Mouse (Mus musculus): Measurements from ENCODE around the gene Ifi203. TPM values are rescaled to one million over a fixed set of nuclear protein-coding genes. Genes with fewer than 3 reads are reported as not detected.
"Not testable (repeated sequence)": the region's sequence is repeated elsewhere in the genome, so short reads cannot be mapped to it uniquely, and the experiment has no call there.

The Ifi203 gene
- polyA plus RNA-seq, 1 experiment from 2014 or later, result 0.49 TPM

GRCm38 (mm10) chr1:173955071-173955796 is 12.8 kb upstream of the Ifi203 start:
- H3K36me3 ChIP-seq (ENCODE audit: control insufficient read depth, insufficient read depth, low read length), result no peaks in the 10 kb centered on the region
- H3K4me2 ChIP-seq (ENCODE audit: low read depth), result no peak overlapping the region
- H3K9me3 ChIP-seq (ENCODE audit: control insufficient read depth, low read length), result no peaks in the 10 kb centered on the region
- H3K27me3 ChIP-seq (ENCODE audit: control insufficient read depth, insufficient read depth, low read length), result no peaks in the 10 kb centered on the region
- ATAC-seq (ENCODE audit: insufficient read depth, low FRiP score, low TSS enrichment), result no peak
- H3K4me1 ChIP-seq (ENCODE audit: control insufficient read depth, insufficient read depth, low read length), result no peaks in the 10 kb centered on the region
- no peak overlapping the region for H3K4me3 ChIP-seq (ENCODE audit: low read depth, low read length)
- WGBS, result 91% methylated on average over 2 of the region's 2 CpGs
- DNase-seq (ENCODE audit: low spot score), result no peak
- no peak overlapping the region for H3K9ac ChIP-seq (ENCODE audit: low read length)
- no peak overlapping the region for H3K27ac ChIP-seq (ENCODE audit: low read depth, low read length)

- no peak overlapping the region for H3K4me2 ChIP-seq (ENCODE audit: low read depth)
- no peaks in the 10 kb centered on the region for H3K27me3 ChIP-seq (ENCODE audit: control insufficient read depth, insufficient read depth, low read length)
- H3K9me3 ChIP-seq (ENCODE audit: control insufficient read depth, low read length), result no peaks in the 10 kb centered on the region
- DNase-seq (ENCODE audit: low spot score), result no peak
- ATAC-seq (ENCODE audit: insufficient read depth, low FRiP score, low TSS enrichment), result no peak
- 84% methylated on average over 1 of the region's 1 CpGs for WGBS
- H3K4me1 ChIP-seq (ENCODE audit: control insufficient read depth, insufficient read depth, low read length), result no peaks in the 10 kb centered on the region
- H3K27ac ChIP-seq (ENCODE audit: low read depth, low read length), result no peak overlapping the region
- H3K4me3 ChIP-seq (ENCODE audit: low read depth, low read length), result no peak overlapping the region
- no peaks in the 10 kb centered on the region for H3K36me3 ChIP-seq (ENCODE audit: control insufficient read depth, insufficient read depth, low read length)
- no peak overlapping the region for H3K9ac ChIP-seq (ENCODE audit: low read length)
Observed at GRCm38 (mm10) chr1:173953563-173953962, 11.1 kb upstream of the Ifi203 start.

- not testable (repeated sequence) for H3K9ac ChIP-seq (ENCODE audit: low read length); H3K27me3 ChIP-seq (ENCODE audit: control insufficient read depth, insufficient read depth, low read length); H3K27ac ChIP-seq (ENCODE audit: low read depth, low read length); H3K4me1 ChIP-seq (ENCODE audit: control insufficient read depth, insufficient read depth, low read length); ATAC-seq (ENCODE audit: insufficient read depth, low FRiP score, low TSS enrichment); DNase-seq (ENCODE audit: low spot score); H3K4me3 ChIP-seq (ENCODE audit: low read depth, low read length); H3K9me3 ChIP-seq (ENCODE audit: control insufficient read depth, low read length); H3K4me2 ChIP-seq (ENCODE audit: low read depth); H3K36me3 ChIP-seq (ENCODE audit: control insufficient read depth, insufficient read depth, low read length)
- WGBS, result 72% methylated on average over 2 of the region's 2 CpGs
Observed at GRCm38 (mm10) chr1:173949044-173949443, 6.6 kb upstream of the Ifi203 start.

- ATAC-seq (ENCODE audit: insufficient read depth, low FRiP score, low TSS enrichment); H3K27me3 ChIP-seq (ENCODE audit: control insufficient read depth, insufficient read depth, low read length); H3K9ac ChIP-seq (ENCODE audit: low read length); H3K4me2 ChIP-seq (ENCODE audit: low read depth); H3K4me3 ChIP-seq (ENCODE audit: low read depth, low read length); H3K36me3 ChIP-seq (ENCODE audit: control insufficient read depth, insufficient read depth, low read length); H3K27ac ChIP-seq (ENCODE audit: low read depth, low read length); DNase-seq (ENCODE audit: low spot score); H3K4me1 ChIP-seq (ENCODE audit: control insufficient read depth, insufficient read depth, low read length); H3K9me3 ChIP-seq (ENCODE audit: control insufficient read depth, low read length): not testable (repeated sequence)
Observed at GRCm38 (mm10) chr1:173942780-173943066, 251 bp upstream of the Ifi203 start.

GRCm38 (mm10) chr1:173941522-173941921 is 950 bp downstream of the Ifi203 start:
- H3K9me3 ChIP-seq (ENCODE audit: control insufficient read depth, low read length); ATAC-seq (ENCODE audit: insufficient read depth, low FRiP score, low TSS enrichment); DNase-seq (ENCODE audit: low spot score); H3K27ac ChIP-seq (ENCODE audit: low read depth, low read length); H3K36me3 ChIP-seq (ENCODE audit: control insufficient read depth, insufficient read depth, low read length); H3K9ac ChIP-seq (ENCODE audit: low read length); H3K4me2 ChIP-seq (ENCODE audit: low read depth); H3K4me3 ChIP-seq (ENCODE audit: low read depth, low read length); H3K27me3 ChIP-seq (ENCODE audit: control insufficient read depth, insufficient read depth, low read length); H3K4me1 ChIP-seq (ENCODE audit: control insufficient read depth, insufficient read depth, low read length): not testable (repeated sequence)
- WGBS, result 88% methylated on average over 2 of the region's 2 CpGs

- not testable (repeated sequence) for DNase-seq (ENCODE audit: low spot score); H3K4me1 ChIP-seq (ENCODE audit: control insufficient read depth, insufficient read depth, low read length); H3K9me3 ChIP-seq (ENCODE audit: control insufficient read depth, low read length); H3K9ac ChIP-seq (ENCODE audit: low read length); H3K4me2 ChIP-seq (ENCODE audit: low read depth); H3K27me3 ChIP-seq (ENCODE audit: control insufficient read depth, insufficient read depth, low read length); H3K4me3 ChIP-seq (ENCODE audit: low read depth, low read length); ATAC-seq (ENCODE audit: insufficient read depth, low FRiP score, low TSS enrichment); H3K27ac ChIP-seq (ENCODE audit: low read depth, low read length); H3K36me3 ChIP-seq (ENCODE audit: control insufficient read depth, insufficient read depth, low read length)
- WGBS, result 72% methylated on average over 2 of the region's 3 CpGs
Observed at GRCm38 (mm10) chr1:173919279-173919678, 23.2 kb downstream of the Ifi203 start.

- ATAC-seq (ENCODE audit: insufficient read depth, low FRiP score, low TSS enrichment) (no peak), DNase-seq (ENCODE audit: low spot score) (no peak)
- H3K27me3 ChIP-seq (ENCODE audit: control insufficient read depth, insufficient read depth, low read length), result no peaks in the 10 kb centered on the region
- no peak overlapping the region for H3K4me3 ChIP-seq (ENCODE audit: low read depth, low read length)
- no peak overlapping the region for H3K27ac ChIP-seq (ENCODE audit: low read depth, low read length)
- H3K4me2 ChIP-seq (ENCODE audit: low read depth), result no peak overlapping the region
- H3K36me3 ChIP-seq (ENCODE audit: control insufficient read depth, insufficient read depth, low read length), result no peaks in the 10 kb centered on the region
- H3K9me3 ChIP-seq (ENCODE audit: control insufficient read depth, low read length), result no peaks in the 10 kb centered on the region
- no peaks in the 10 kb centered on the region for H3K4me1 ChIP-seq (ENCODE audit: control insufficient read depth, insufficient read depth, low read length)
- H3K9ac ChIP-seq (ENCODE audit: low read length), result no peak overlapping the region
- 88% methylated on average over 2 of the region's 2 CpGs for WGBS
Observed at GRCm38 (mm10) chr1:173914559-173914958, 27.9 kb downstream of the Ifi203 start.

- H3K27ac ChIP-seq (ENCODE audit: low read depth, low read length); H3K4me1 ChIP-seq (ENCODE audit: control insufficient read depth, insufficient read depth, low read length); DNase-seq (ENCODE audit: low spot score): not testable (repeated sequence)
Observed at GRCm38 (mm10) chr1:173913256-173913791, 29.1 kb downstream of the Ifi203 start.

GRCm38 (mm10) chr1:173912548-173913255 is 29.8 kb downstream of the Ifi203 start, which contains the start of gene Ifi211:
Ifi211 (minus strand) TSS chr1:173913046.
- ATAC-seq (ENCODE audit: insufficient read depth, low FRiP score, low TSS enrichment); DNase-seq (ENCODE audit: low spot score); H3K36me3 ChIP-seq (ENCODE audit: control insufficient read depth, insufficient read depth, low read length); H3K9me3 ChIP-seq (ENCODE audit: control insufficient read depth, low read length); H3K27me3 ChIP-seq (ENCODE audit: control insufficient read depth, insufficient read depth, low read length); H3K4me1 ChIP-seq (ENCODE audit: control insufficient read depth, insufficient read depth, low read length); H3K9ac ChIP-seq (ENCODE audit: low read length); H3K4me2 ChIP-seq (ENCODE audit: low read depth); H3K4me3 ChIP-seq (ENCODE audit: low read depth, low read length); H3K27ac ChIP-seq (ENCODE audit: low read depth, low read length): not testable (repeated sequence)
- 91% methylated on average over 6 of the region's 6 CpGs for WGBS

More at GRCm38 (mm10) chr1:173913256-173913791, 29.1 kb downstream of the Ifi203 start:
- ATAC-seq (ENCODE audit: insufficient read depth, low FRiP score, low TSS enrichment); H3K4me3 ChIP-seq (ENCODE audit: low read depth, low read length); H3K4me2 ChIP-seq (ENCODE audit: low read depth); H3K9me3 ChIP-seq (ENCODE audit: control insufficient read depth, low read length); H3K9ac ChIP-seq (ENCODE audit: low read length); H3K36me3 ChIP-seq (ENCODE audit: control insufficient read depth, insufficient read depth, low read length); H3K27me3 ChIP-seq (ENCODE audit: control insufficient read depth, insufficient read depth, low read length): not testable (repeated sequence)
